ENCODE assay signal across 16 mouse cellular contexts in the genomic region with DNA sequence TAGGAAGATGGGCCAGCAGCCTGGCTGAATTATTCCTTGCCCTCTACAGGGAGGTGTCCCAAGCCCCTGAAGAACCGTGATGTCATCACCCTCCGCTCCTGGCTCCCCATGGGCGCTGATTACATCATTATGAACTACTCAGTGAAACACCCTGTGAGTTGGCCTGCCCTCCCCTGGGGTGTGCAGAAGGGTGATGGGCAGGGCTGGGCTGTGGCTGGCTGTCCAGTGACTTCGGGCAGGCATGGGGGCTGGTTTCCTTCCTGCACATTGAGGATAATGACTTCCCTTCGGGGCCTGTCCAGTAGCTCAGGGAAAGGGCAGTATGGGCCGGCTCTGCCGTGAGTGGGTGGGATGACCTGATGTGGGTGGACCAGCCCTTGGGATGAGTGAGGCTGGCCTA. TPM values are rescaled to one million over a fixed set of nuclear protein-coding genes. Genes with fewer than 3 reads are reported as not detected.
DNase-seq lines count a peak whose midpoint lies in the region; ATAC-seq and TF ChIP-seq lines count a peak whose summit lies in the region.
"Had no signal": no experiment of that assay in that cellular context is flagged by ENCODE, and none has a peak within 500 bp of the region (broad histone marks: within the 10 kb centered on the region; RNA-seq: fewer than 3 reads in every experiment).

No protein-coding gene starts in this region.

- DNase-seq in adrenal gland, postnatal 14 days, result peak; percentile 46
- no peak for DNase-seq in adrenal gland, adult 2 months
- peak; percentile 25 to 40 for DNase-seq in kidney, postnatal 4 days
- DNase-seq in kidney, postnatal 36 days, result no peak
- no peak for DNase-seq in stomach, postnatal 0 days (ENCODE audit: low spot score)
- DNase-seq: adrenal gland, adult 8-10 months; cerebellum, adult 11 months; gastrocnemius, postnatal 10 days; kidney, adult 8-10 months; layer of hippocampus, postnatal 36 days had no signal

- TF ChIP-seq EP300 in stomach, postnatal 0 days (optimal IDR thresholded peaks at IDR 0.05), result no peak

- no peak overlapping the region for H3K9ac ChIP-seq in neural tube, embryonic 12.5 days
- H3K9ac ChIP-seq in neural tube, embryonic 15.5 days (replicated peaks), result no peak overlapping the region
- no peak overlapping the region for H3K9ac ChIP-seq in stomach, postnatal 0 days (ENCODE audit: low read length)
- H3K9ac ChIP-seq in forebrain, embryonic 13.5 days, result no peak overlapping the region
- H3K9ac ChIP-seq: embryonic facial prominence, embryonic 13.5 days; midbrain, embryonic 13.5 days had no signal

- no peak overlapping the region for H3K4me2 ChIP-seq in neural tube, embryonic 12.5 days (replicated peaks)
- H3K4me2 ChIP-seq in neural tube, embryonic 15.5 days, result no peak overlapping the region
- H3K4me2 ChIP-seq in stomach, postnatal 0 days (replicated peaks; ENCODE audit: low read depth), result no peak overlapping the region
- H3K4me2 ChIP-seq in forebrain, embryonic 13.5 days, result no peak overlapping the region
- H3K4me2 ChIP-seq: embryonic facial prominence, embryonic 13.5 days; midbrain, embryonic 13.5 days had no signal

- no peak overlapping the region for H3K4me3 ChIP-seq in neural tube, embryonic 12.5 days
- no peak overlapping the region for H3K4me3 ChIP-seq in neural tube, embryonic 15.5 days (replicated peaks)
- H3K4me3 ChIP-seq in stomach, postnatal 0 days (ENCODE audit: low read depth, low read length), result no peak overlapping the region
- no peak overlapping the region for H3K4me3 ChIP-seq in forebrain, embryonic 13.5 days
- H3K4me3 ChIP-seq: embryonic facial prominence, embryonic 13.5 days; midbrain, embryonic 13.5 days; myocyte had no signal

- TF ChIP-seq CTCF in stomach, postnatal 0 days (IDR thresholded peaks at IDR 0.05; ENCODE audit: low read depth), result no peak

- H3K4me1 ChIP-seq in neural tube, embryonic 12.5 days, result peaks cover 7% of the 10 kb centered on the region; the same call in 1 of the 2 replicates
- peaks cover 8% of the 10 kb centered on the region for H3K4me1 ChIP-seq in neural tube, embryonic 15.5 days
- H3K4me1 ChIP-seq in stomach, postnatal 0 days (replicated peaks; ENCODE audit: control insufficient read depth, insufficient read depth), result 0 out of 2 replicates have a peak, but pooled peaks cover 3% of the 10 kb centered on the region
- peaks cover 8% of the 10 kb centered on the region for H3K4me1 ChIP-seq in forebrain, embryonic 13.5 days

- H3K27me3 ChIP-seq in neural tube, embryonic 12.5 days (replicated peaks), result 0 out of 2 replicates have a peak, but pooled peaks cover 5% of the 10 kb centered on the region
- H3K27me3 ChIP-seq in neural tube, embryonic 15.5 days (replicated peaks), result 0 out of 2 replicates have a peak, but pooled peaks cover 3% of the 10 kb centered on the region
- no peaks in the 10 kb centered on the region for H3K27me3 ChIP-seq in stomach, postnatal 0 days (ENCODE audit: control insufficient read depth, insufficient read depth, low read length)
- no peaks in the 10 kb centered on the region; the same call in 1 of the 2 replicates for H3K27me3 ChIP-seq in forebrain, embryonic 13.5 days
- H3K27me3 ChIP-seq: embryonic facial prominence, embryonic 13.5 days; midbrain, embryonic 13.5 days had no signal

- no peaks in the 10 kb centered on the region for H3K36me3 ChIP-seq in neural tube, embryonic 12.5 days
- no peaks in the 10 kb centered on the region for H3K36me3 ChIP-seq in neural tube, embryonic 15.5 days
- H3K36me3 ChIP-seq in stomach, postnatal 0 days (ENCODE audit: control insufficient read depth, insufficient read depth, low read length), result peaks cover 4% of the 10 kb centered on the region; the same call in 1 of the 2 replicates
- no peaks in the 10 kb centered on the region for H3K36me3 ChIP-seq in forebrain, embryonic 13.5 days (ENCODE audit: poor library complexity, severe bottlenecking)
- H3K36me3 ChIP-seq: midbrain, embryonic 13.5 days had no signal

- 84% methylated on average over 7 of the region's 7 CpGs for WGBS in neural tube, embryonic 12.5 days
- WGBS in neural tube, embryonic 15.5 days, result 79% methylated on average over 7 of the region's 7 CpGs
- 60% methylated on average over 7 of the region's 7 CpGs for WGBS in stomach, postnatal 0 days
- 81% methylated on average over 7 of the region's 7 CpGs for WGBS in forebrain, embryonic 13.5 days

- no peak overlapping the region for H3K27ac ChIP-seq in neural tube, embryonic 12.5 days
- H3K27ac ChIP-seq in neural tube, embryonic 15.5 days (replicated peaks), result no peak overlapping the region
- no peak overlapping the region for H3K27ac ChIP-seq in stomach, postnatal 0 days (replicated peaks)
- H3K27ac ChIP-seq in forebrain, embryonic 13.5 days, result no peak overlapping the region
- H3K27ac ChIP-seq: embryonic facial prominence, embryonic 13.5 days; midbrain, embryonic 13.5 days had no signal

- peak; percentile 43; the same call in 1 of the 2 replicates for ATAC-seq in neural tube, embryonic 12.5 days (ENCODE audit: low FRiP score, low read depth)
- no peak for ATAC-seq in neural tube, embryonic 15.5 days (ENCODE audit: low FRiP score)
- ATAC-seq in stomach, postnatal 0 days (ENCODE audit: low FRiP score, low TSS enrichment), result peak; percentile 25
- ATAC-seq in forebrain, embryonic 13.5 days, result no peak
- ATAC-seq: midbrain, embryonic 13.5 days had no signal

- H3K9me3 ChIP-seq in neural tube, embryonic 12.5 days, result no peaks in the 10 kb centered on the region
- no peaks in the 10 kb centered on the region for H3K9me3 ChIP-seq in neural tube, embryonic 15.5 days (replicated peaks)
- H3K9me3 ChIP-seq in stomach, postnatal 0 days (ENCODE audit: control insufficient read depth, low read length), result no peaks in the 10 kb centered on the region
- no peaks in the 10 kb centered on the region for H3K9me3 ChIP-seq in forebrain, embryonic 13.5 days (replicated peaks)
- H3K9me3 ChIP-seq: embryonic facial prominence, embryonic 13.5 days; midbrain, embryonic 13.5 days had no signal

RNA-seq across cellular contexts. Expression of a gene that starts 4.7 kb away (rescaled TPM):
- 39.7 and 55.7 TPM in 2 replicates for total RNA-seq in adrenal gland, postnatal 14 days (2021)
- total RNA-seq in adrenal gland, adult 2 months (2021), result 10 to 100 TPM; 31.2 to 49.8 TPM
- polyA plus RNA-seq in adrenal gland, adult 2 months (2012; rRNA removed), result 58.4 and 60.7 TPM in 2 replicates
- 8.9 and 13.7 TPM in 2 replicates for polyA plus RNA-seq in neural tube, embryonic 12.5 days (2016; fragmentation: Nextera tagmentation; extraction: Ambion mirVana)
- 9.7 and 19.9 TPM in 2 replicates for polyA plus RNA-seq in neural tube, embryonic 15.5 days (2015; fragmentation: Nextera tagmentation; extraction: Ambion mirVana)
- polyA plus RNA-seq in stomach, postnatal 0 days (2015; fragmentation: Nextera tagmentation; extraction: Ambion mirVana), result 37.2 and 44.7 TPM in 2 replicates
- polyA plus RNA-seq in forebrain, embryonic 13.5 days (2015; fragmentation: Nextera tagmentation; extraction: Ambion mirVana), result 4.8 and 6.0 TPM in 2 replicates

RNA-seq across cellular contexts. Expression of a gene that starts 26.2 kb away (rescaled TPM):
- 20.2 and 77.9 TPM in 2 replicates for total RNA-seq in adrenal gland, postnatal 14 days (2021)
- 10 to 100 TPM; 29.9 to 78.1 TPM for total RNA-seq in adrenal gland, adult 2 months (2021)
- polyA plus RNA-seq in adrenal gland, adult 2 months (2012; rRNA removed), result 27.6 and 46.9 TPM in 2 replicates
- 8.2 and 12.1 TPM in 2 replicates for polyA plus RNA-seq in neural tube, embryonic 12.5 days (2016; fragmentation: Nextera tagmentation; extraction: Ambion mirVana)
- polyA plus RNA-seq in neural tube, embryonic 15.5 days (2015; fragmentation: Nextera tagmentation; extraction: Ambion mirVana), result 12.8 and 25.3 TPM in 2 replicates
- 132 and 144 TPM in 2 replicates for polyA plus RNA-seq in stomach, postnatal 0 days (2015; fragmentation: Nextera tagmentation; extraction: Ambion mirVana)
- 4.4 and 4.6 TPM in 2 replicates for polyA plus RNA-seq in forebrain, embryonic 13.5 days (2015; fragmentation: Nextera tagmentation; extraction: Ambion mirVana)

RNA-seq across cellular contexts. Expression of a gene that starts 41.1 kb away (rescaled TPM):
- total RNA-seq in adrenal gland, postnatal 14 days (2021), result 16.6 and 21.5 TPM in 2 replicates
- total RNA-seq in adrenal gland, adult 2 months (2021), result 10 to 100 TPM; 17.7 to 22.3 TPM
- polyA plus RNA-seq in adrenal gland, adult 2 months (2012; rRNA removed), result 17.5 and 19.5 TPM in 2 replicates
- polyA plus RNA-seq in neural tube, embryonic 12.5 days (2016; fragmentation: Nextera tagmentation; extraction: Ambion mirVana), result 16.8 and 17.8 TPM in 2 replicates
- 28.3 and 33.1 TPM in 2 replicates for polyA plus RNA-seq in neural tube, embryonic 15.5 days (2015; fragmentation: Nextera tagmentation; extraction: Ambion mirVana)
- 6.0 and 7.1 TPM in 2 replicates for polyA plus RNA-seq in stomach, postnatal 0 days (2015; fragmentation: Nextera tagmentation; extraction: Ambion mirVana)
- 14.4 and 14.5 TPM in 2 replicates for polyA plus RNA-seq in forebrain, embryonic 13.5 days (2015; fragmentation: Nextera tagmentation; extraction: Ambion mirVana)

Comparison
In these comparisons a context has a peak if more than half of its experiments do, and no peak if none do; other contexts are left out.
1. DNase-seq: peak in adrenal gland, postnatal 14 days (single experiment) and kidney, postnatal 4 days (2 of 2); none in adrenal gland, adult 2 months (single experiment), kidney, postnatal 36 days (0 of 2) and stomach, postnatal 0 days (single experiment).
2. ATAC-seq: peak in neural tube, embryonic 12.5 days (single experiment) and stomach, postnatal 0 days (single experiment); none in neural tube, embryonic 15.5 days (single experiment) and forebrain, embryonic 13.5 days (single experiment).